Mouse (Mus musculus) heart, postnatal 4 days (tissue): ENCODE results near the gene Myl3. TPM values are rescaled to one million over a fixed set of nuclear protein-coding genes. Genes with fewer than 3 reads are reported as not detected.

Source experiments
- DNase-seq: peaks from one replicate; pipeline ENCODE4 v3.0.0; 2021
- total RNA-seq, 2 experiments: library from RNA; stranded (reverse); gene quantifications; 2 replicates each; pipeline ENCODE4 v1.2.3; 2021

The Myl3 gene
- total RNA-seq = 1,000 to 10,000 TPM; 8,328 to 9,816 TPM

GRCm38 (mm10) chr9:110741711-110742294 is at the start of gene Myl3:
TSS of gene Myl3 (plus strand) at chr9:110741861.
- DNase-seq = no peak

- no peak for DNase-seq
Observed at GRCm38 (mm10) chr9:110695165-110695755, 46.4 kb upstream of the Myl3 start.

GRCm38 (mm10) chr9:110696427-110696826 is 45.2 kb upstream of the Myl3 start:
- no peak for DNase-seq

GRCm38 (mm10) chr9:110697465-110697864 is 44.2 kb upstream of the Myl3 start:
- DNase-seq = peak; percentile 67

GRCm38 (mm10) chr9:110699574-110699973 is 42.1 kb upstream of the Myl3 start:
- no peak for DNase-seq

- no peak for DNase-seq
Observed at GRCm38 (mm10) chr9:110701114-110702032, 40.3 kb upstream of the Myl3 start.

- no peak for DNase-seq
Observed at GRCm38 (mm10) chr9:110702848-110703247, 38.8 kb upstream of the Myl3 start.

GRCm38 (mm10) chr9:110703951-110704350 is 37.7 kb upstream of the Myl3 start:
- no peak for DNase-seq

- DNase-seq = no peak
Observed at GRCm38 (mm10) chr9:110706784-110707183, 34.9 kb upstream of the Myl3 start.

- DNase-seq = peak; percentile 87
Observed at GRCm38 (mm10) chr9:110709640-110710258, 31.9 kb upstream of the Myl3 start.

GRCm38 (mm10) chr9:110711532-110711931 is 30.1 kb upstream of the Myl3 start:
- no peak for DNase-seq

GRCm38 (mm10) chr9:110711996-110712395 is 29.7 kb upstream of the Myl3 start:
- DNase-seq = no peak

GRCm38 (mm10) chr9:110712545-110712944 is 29.1 kb upstream of the Myl3 start:
- no peak for DNase-seq

- no peak for DNase-seq
Observed at GRCm38 (mm10) chr9:110713389-110713788, 28.3 kb upstream of the Myl3 start.

- no peak for DNase-seq
Observed at GRCm38 (mm10) chr9:110715426-110715825, 26.2 kb upstream of the Myl3 start.

GRCm38 (mm10) chr9:110716775-110717174 is 24.9 kb upstream of the Myl3 start:
- peak; percentile 75 for DNase-seq

- DNase-seq = no peak
Observed at GRCm38 (mm10) chr9:110718071-110718470, 23.6 kb upstream of the Myl3 start.

GRCm38 (mm10) chr9:110718810-110719209 is 22.9 kb upstream of the Myl3 start:
- no peak for DNase-seq

GRCm38 (mm10) chr9:110719977-110720376 is 21.7 kb upstream of the Myl3 start:
- no peak for DNase-seq

- DNase-seq = no peak
Observed at GRCm38 (mm10) chr9:110722060-110722459, 19.6 kb upstream of the Myl3 start.

- DNase-seq = peak; percentile 73
Observed at GRCm38 (mm10) chr9:110725721-110726135, 15.9 kb upstream of the Myl3 start.

GRCm38 (mm10) chr9:110726867-110727266 is 14.8 kb upstream of the Myl3 start:
- DNase-seq = no peak

GRCm38 (mm10) chr9:110729841-110730240 is 11.8 kb upstream of the Myl3 start:
- DNase-seq = peak; percentile 77
